Mouse (Mus musculus): ENCODE measurements around the gene Trdmt1.

DNA sequence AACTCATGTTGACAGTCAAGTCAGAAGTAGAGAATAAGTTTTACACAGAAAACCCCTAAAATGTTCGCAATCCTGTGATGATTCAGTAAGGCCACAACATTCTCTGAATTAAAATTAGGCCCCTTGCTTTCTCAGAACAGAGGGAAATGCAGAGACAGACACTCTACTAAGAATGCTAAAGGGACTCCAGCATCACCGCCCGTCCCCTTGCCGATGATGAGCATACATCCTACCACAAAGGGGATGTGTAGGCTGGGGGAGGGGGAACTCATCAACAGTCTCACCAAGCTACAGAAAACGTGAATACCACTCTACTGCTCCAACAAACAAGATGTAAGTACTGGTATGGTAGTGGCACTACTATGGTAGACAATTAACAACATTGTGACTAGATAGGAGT, 15.3 kb upstream of the Trdmt1 start:
- TF ChIP-seq HCFC1 (IDR thresholded peaks at IDR 0.05; ENCODE audit: borderline replicate concordance, insufficient read depth, low read length) = no peak
- no peak for TF ChIP-seq ZNF384 (IDR thresholded peaks at IDR 0.05; ENCODE audit: low read depth, low read length)
- TF ChIP-seq MAFK (IDR thresholded peaks at IDR 0.05; ENCODE audit: insufficient read depth, low read depth, low read length) = no peak
- no peak for TF ChIP-seq ZC3H11A (IDR thresholded peaks at IDR 0.05; ENCODE audit: borderline replicate concordance, low read depth, low read length)
- no peak for TF ChIP-seq CHD2 (IDR thresholded peaks at IDR 0.05; ENCODE audit: low read depth, low read length)
